Mouse (Mus musculus): ENCODE data around the gene Mx1. TPM values are rescaled to one million over a fixed set of nuclear protein-coding genes. Genes with fewer than 3 reads are reported as not detected.

Mx1 gene
- polyA plus RNA-seq, 1 experiment from 2014 or later: not detected

- WGBS: 94% methylated on average over 3 of the region's 3 CpGs
- DNase-seq (ENCODE audit: low spot score): no peak
- no peak overlapping the region for H3K9ac ChIP-seq (ENCODE audit: low read depth, low read length)
- H3K4me3 ChIP-seq (ENCODE audit: low read depth, low read length): no peak overlapping the region
- no peaks in the 10 kb centered on the region for H3K9me3 ChIP-seq (ENCODE audit: control insufficient read depth, low read length)
- H3K4me1 ChIP-seq (replicated peaks; ENCODE audit: control insufficient read depth, insufficient read depth, low read length): no peaks in the 10 kb centered on the region
- no peak for ATAC-seq (ENCODE audit: low FRiP score)
- no peak overlapping the region for H3K4me2 ChIP-seq (replicated peaks; ENCODE audit: low read depth, low read length)
- H3K27me3 ChIP-seq (ENCODE audit: control insufficient read depth, insufficient read depth, low read length): no peaks in the 10 kb centered on the region
- H3K36me3 ChIP-seq (ENCODE audit: control insufficient read depth, insufficient read depth, low read length): no peaks in the 10 kb centered on the region
- no peak overlapping the region for H3K27ac ChIP-seq (ENCODE audit: low read depth, low read length)
Observed at GRCm38 (mm10) chr16:97498139-97498538, 35.4 kb upstream of the Mx1 start.

DNA sequence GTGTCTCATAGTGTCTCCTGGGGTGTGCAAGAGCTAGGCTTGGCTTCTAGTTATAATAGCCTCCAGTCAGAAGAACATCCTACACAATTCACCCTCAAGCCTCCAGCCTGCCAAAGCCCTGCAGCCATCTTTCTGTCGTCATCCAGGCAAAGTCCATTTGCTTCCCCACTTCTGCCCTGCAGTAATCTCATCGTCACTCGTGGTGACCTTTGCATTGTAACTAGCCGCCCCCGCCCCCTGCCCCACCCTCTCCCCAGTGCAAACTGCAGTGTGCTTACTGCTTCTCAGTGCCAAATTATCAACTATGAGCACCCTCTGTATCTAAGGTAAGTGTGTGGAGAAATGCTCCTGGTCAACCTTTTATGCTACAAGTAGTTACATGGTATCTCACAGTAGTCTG lies 35.0 kb upstream of the Mx1 start:
- WGBS: 55% methylated on average over 5 of the region's 5 CpGs
- no peaks in the 10 kb centered on the region for H3K36me3 ChIP-seq (ENCODE audit: control insufficient read depth, insufficient read depth, low read length)
- no peak overlapping the region for H3K27ac ChIP-seq (ENCODE audit: low read depth, low read length)
- H3K9ac ChIP-seq (ENCODE audit: low read depth, low read length): no peak overlapping the region
- ATAC-seq (ENCODE audit: low FRiP score) (no peak), DNase-seq (ENCODE audit: low spot score) (no peak)
- no peaks in the 10 kb centered on the region for H3K27me3 ChIP-seq (ENCODE audit: control insufficient read depth, insufficient read depth, low read length)
- H3K4me3 ChIP-seq (ENCODE audit: low read depth, low read length): no peak overlapping the region
- H3K4me2 ChIP-seq (replicated peaks; ENCODE audit: low read depth, low read length): no peak overlapping the region
- no peaks in the 10 kb centered on the region for H3K4me1 ChIP-seq (replicated peaks; ENCODE audit: control insufficient read depth, insufficient read depth, low read length)
- H3K9me3 ChIP-seq (ENCODE audit: control insufficient read depth, low read length): no peaks in the 10 kb centered on the region

GRCm38 (mm10) chr16:97496026-97496425 lies 33.3 kb upstream of the Mx1 start:
- Histone ChIP-seq H3K9me3 (ENCODE audit: control insufficient read depth, low read length) (no peaks in the 10 kb centered on the region), H3K4me2 (replicated peaks; ENCODE audit: low read depth, low read length) (no peak overlapping the region), H3K9ac (ENCODE audit: low read depth, low read length) (no peak overlapping the region), H3K36me3 (ENCODE audit: control insufficient read depth, insufficient read depth, low read length) (no peaks in the 10 kb centered on the region), H3K4me1 (replicated peaks; ENCODE audit: control insufficient read depth, insufficient read depth, low read length) (no peaks in the 10 kb centered on the region), H3K27ac (ENCODE audit: low read depth, low read length) (no peak overlapping the region), H3K4me3 (ENCODE audit: low read depth, low read length) (no peak overlapping the region), H3K27me3 (ENCODE audit: control insufficient read depth, insufficient read depth, low read length) (no peaks in the 10 kb centered on the region)
- 47% methylated on average over 3 of the region's 3 CpGs for WGBS
- ATAC-seq (ENCODE audit: low FRiP score) (no peak), DNase-seq (ENCODE audit: low spot score) (no peak)

DNA sequence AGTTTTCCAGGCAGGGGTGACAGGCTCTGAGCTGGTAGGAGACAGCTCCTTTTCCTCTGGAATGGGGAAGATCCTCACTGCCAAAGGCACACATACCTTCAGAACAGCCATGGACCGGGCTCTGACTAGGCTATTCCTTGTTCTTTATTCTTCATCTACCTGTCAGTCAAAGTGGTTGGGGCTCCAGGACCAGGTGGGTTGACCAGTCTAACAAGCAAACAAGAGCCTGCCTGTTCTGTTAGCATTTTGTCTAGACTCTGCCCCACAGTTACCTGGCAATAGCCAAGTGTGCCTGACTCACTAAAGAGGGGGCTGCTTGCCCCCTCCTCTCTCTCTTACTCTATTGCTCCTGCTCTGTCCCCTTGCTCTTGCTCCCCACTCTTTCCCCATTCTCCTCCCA lies 29.7 kb upstream of the Mx1 start:
- H3K27ac ChIP-seq (ENCODE audit: low read depth, low read length): no peak overlapping the region
- H3K4me2 ChIP-seq (replicated peaks; ENCODE audit: low read depth, low read length): no peak overlapping the region
- DNase-seq (ENCODE audit: low spot score) (no peak), ATAC-seq (ENCODE audit: low FRiP score) (no peak)
- no peaks in the 10 kb centered on the region for H3K36me3 ChIP-seq (ENCODE audit: control insufficient read depth, insufficient read depth, low read length)
- H3K4me1 ChIP-seq (replicated peaks; ENCODE audit: control insufficient read depth, insufficient read depth, low read length): no peaks in the 10 kb centered on the region
- no peaks in the 10 kb centered on the region for H3K27me3 ChIP-seq (ENCODE audit: control insufficient read depth, insufficient read depth, low read length)
- no peak overlapping the region for H3K9ac ChIP-seq (ENCODE audit: low read depth, low read length)
- 88% methylated on average over 1 of the region's 1 CpGs for WGBS
- no peaks in the 10 kb centered on the region for H3K9me3 ChIP-seq (ENCODE audit: control insufficient read depth, low read length)
- H3K4me3 ChIP-seq (ENCODE audit: low read depth, low read length): no peak overlapping the region

DNA sequence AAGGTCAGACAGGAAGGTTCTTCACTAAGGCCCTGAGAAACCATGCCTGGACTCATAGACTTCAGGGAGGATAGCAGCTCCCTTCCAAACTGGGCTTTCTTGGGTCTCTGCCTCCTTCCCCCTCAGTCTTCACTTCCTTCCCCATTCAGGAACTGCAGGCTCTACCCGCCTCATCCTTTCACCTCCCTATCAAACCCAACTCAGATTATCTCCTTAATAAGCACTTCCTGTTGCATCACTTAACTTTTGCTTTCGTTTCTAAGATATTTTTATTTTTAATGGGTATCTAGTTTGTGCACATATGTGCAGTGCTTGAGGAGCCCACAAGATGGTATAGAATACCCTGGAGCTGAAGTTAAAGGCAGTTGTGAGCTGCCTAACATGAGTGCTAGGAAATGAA lies 15.9 kb upstream of the Mx1 start:
- ATAC-seq (ENCODE audit: low FRiP score) (no peak), DNase-seq (ENCODE audit: low spot score) (no peak)
- Histone ChIP-seq H3K9ac (ENCODE audit: low read depth, low read length) (no peak overlapping the region), H3K27ac (ENCODE audit: low read depth, low read length) (no peak overlapping the region), H3K4me1 (replicated peaks; ENCODE audit: control insufficient read depth, insufficient read depth, low read length) (no peaks in the 10 kb centered on the region), H3K9me3 (ENCODE audit: control insufficient read depth, low read length) (no peaks in the 10 kb centered on the region), H3K27me3 (ENCODE audit: control insufficient read depth, insufficient read depth, low read length) (no peaks in the 10 kb centered on the region), H3K36me3 (ENCODE audit: control insufficient read depth, insufficient read depth, low read length) (no peaks in the 10 kb centered on the region), H3K4me3 (ENCODE audit: low read depth, low read length) (no peak overlapping the region), H3K4me2 (replicated peaks; ENCODE audit: low read depth, low read length) (no peak overlapping the region)
- WGBS: 80% methylated on average over 2 of the region's 2 CpGs

DNA sequence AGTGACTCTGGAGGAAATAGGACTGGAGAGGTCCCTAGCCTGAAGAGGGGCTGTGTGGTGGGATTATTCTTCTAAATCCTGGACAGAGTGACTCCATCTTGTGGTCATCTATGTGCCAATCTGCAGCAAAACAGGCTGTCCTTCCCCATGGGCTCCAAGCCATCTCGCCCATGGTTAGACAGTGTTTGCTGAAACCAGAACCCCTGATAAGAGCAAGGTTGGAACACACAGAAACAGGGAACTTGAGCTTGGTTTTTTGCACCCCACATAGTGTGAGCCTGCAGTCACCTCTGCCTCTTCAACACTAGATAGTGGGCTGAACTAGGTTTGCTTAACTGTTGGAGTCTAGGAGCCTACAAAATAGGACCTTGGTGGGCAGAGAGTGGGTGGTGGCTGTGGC lies 13.8 kb upstream of the Mx1 start:
- Histone ChIP-seq H3K4me3 (ENCODE audit: low read depth, low read length) (no peak overlapping the region), H3K27ac (ENCODE audit: low read depth, low read length) (no peak overlapping the region), H3K27me3 (ENCODE audit: control insufficient read depth, insufficient read depth, low read length) (no peaks in the 10 kb centered on the region), H3K9me3 (ENCODE audit: control insufficient read depth, low read length) (no peaks in the 10 kb centered on the region), H3K36me3 (ENCODE audit: control insufficient read depth, insufficient read depth, low read length) (no peaks in the 10 kb centered on the region), H3K4me1 (replicated peaks; ENCODE audit: control insufficient read depth, insufficient read depth, low read length) (no peaks in the 10 kb centered on the region), H3K4me2 (replicated peaks; ENCODE audit: low read depth, low read length) (no peak overlapping the region), H3K9ac (ENCODE audit: low read depth, low read length) (no peak overlapping the region)
- no peak for DNase-seq (ENCODE audit: low spot score)
- 90% methylated on average over 1 of the region's 1 CpGs for WGBS
- no peak for ATAC-seq (ENCODE audit: low FRiP score)

DNA sequence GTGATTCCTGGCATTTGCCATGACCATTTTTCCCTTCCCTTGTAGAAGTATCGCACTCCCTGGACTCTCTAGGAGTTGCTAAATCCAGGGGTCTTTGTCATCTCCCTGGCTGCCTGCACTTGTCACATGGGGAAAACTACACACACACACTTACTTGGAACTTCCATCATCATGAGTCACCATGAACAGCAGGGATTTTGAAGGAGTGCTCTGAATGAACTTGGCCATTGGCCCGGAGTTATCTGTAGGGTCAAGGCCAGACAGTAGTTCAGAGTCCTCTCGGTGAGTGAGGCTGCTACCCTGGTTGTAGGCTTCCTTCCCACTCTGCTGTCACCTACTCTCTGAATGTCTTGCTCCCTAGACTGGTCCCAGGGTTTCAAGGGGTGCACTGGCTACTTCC lies 12.9 kb upstream of the Mx1 start:
- ATAC-seq (ENCODE audit: low FRiP score): no peak
- no peaks in the 10 kb centered on the region for H3K4me1 ChIP-seq (replicated peaks; ENCODE audit: control insufficient read depth, insufficient read depth, low read length)
- no peaks in the 10 kb centered on the region for H3K9me3 ChIP-seq (ENCODE audit: control insufficient read depth, low read length)
- H3K9ac ChIP-seq (ENCODE audit: low read depth, low read length): no peak overlapping the region
- H3K27ac ChIP-seq (ENCODE audit: low read depth, low read length): no peak overlapping the region
- no peak for DNase-seq (ENCODE audit: low spot score)
- 88% methylated on average over 3 of the region's 3 CpGs for WGBS
- no peaks in the 10 kb centered on the region for H3K36me3 ChIP-seq (ENCODE audit: control insufficient read depth, insufficient read depth, low read length)
- H3K4me2 ChIP-seq (replicated peaks; ENCODE audit: low read depth, low read length): no peak overlapping the region
- H3K4me3 ChIP-seq (ENCODE audit: low read depth, low read length): no peak overlapping the region
- H3K27me3 ChIP-seq (ENCODE audit: control insufficient read depth, insufficient read depth, low read length): no peaks in the 10 kb centered on the region

DNA sequence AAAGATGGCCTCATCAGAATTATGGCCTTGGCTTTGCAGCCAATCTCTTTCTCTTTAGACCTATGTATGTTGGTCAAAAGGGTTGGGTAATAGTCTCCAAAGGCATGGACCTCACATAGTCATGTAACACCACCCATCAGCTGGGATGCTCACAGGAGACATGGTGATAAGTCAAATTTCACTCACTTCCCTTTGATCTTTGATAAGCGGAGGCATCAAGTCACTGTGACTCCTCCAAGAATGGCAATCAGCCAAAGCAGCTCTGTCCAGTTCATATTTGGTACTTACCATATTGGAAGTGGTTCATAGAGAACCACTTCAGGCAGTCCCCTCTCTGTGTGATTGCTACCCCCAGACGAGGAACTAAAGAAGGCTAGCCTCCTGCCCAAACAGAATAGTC lies 12.0 kb upstream of the Mx1 start:
- 85% methylated on average over 2 of the region's 2 CpGs for WGBS

GRCm38 (mm10) chr16:97467993-97468791 lies 5.5 kb upstream of the Mx1 start:
- Histone ChIP-seq H3K4me1 (replicated peaks; ENCODE audit: control insufficient read depth, insufficient read depth, low read length) (no peaks in the 10 kb centered on the region), H3K36me3 (ENCODE audit: control insufficient read depth, insufficient read depth, low read length) (no peaks in the 10 kb centered on the region), H3K9me3 (ENCODE audit: control insufficient read depth, low read length) (no peaks in the 10 kb centered on the region), H3K9ac (ENCODE audit: low read depth, low read length) (no peak overlapping the region), H3K4me2 (replicated peaks; ENCODE audit: low read depth, low read length) (no peak overlapping the region), H3K27ac (ENCODE audit: low read depth, low read length) (no peak overlapping the region), H3K27me3 (ENCODE audit: control insufficient read depth, insufficient read depth, low read length) (no peaks in the 10 kb centered on the region), H3K4me3 (ENCODE audit: low read depth, low read length) (no peak overlapping the region)
- ATAC-seq (ENCODE audit: low FRiP score) (no peak), DNase-seq (ENCODE audit: low spot score) (no peak)
- 79% methylated on average over 4 of the region's 4 CpGs for WGBS

More for the DNA sequence above, 12.0 kb upstream of the Mx1 start:
- no peak overlapping the region for H3K9ac ChIP-seq (ENCODE audit: low read depth, low read length)
- H3K27me3 ChIP-seq (ENCODE audit: control insufficient read depth, insufficient read depth, low read length): no peaks in the 10 kb centered on the region
- no peak overlapping the region for H3K27ac ChIP-seq (ENCODE audit: low read depth, low read length)
- no peaks in the 10 kb centered on the region for H3K36me3 ChIP-seq (ENCODE audit: control insufficient read depth, insufficient read depth, low read length)
- H3K9me3 ChIP-seq (ENCODE audit: control insufficient read depth, low read length): no peaks in the 10 kb centered on the region
- no peak for DNase-seq (ENCODE audit: low spot score)
- H3K4me2 ChIP-seq (replicated peaks; ENCODE audit: low read depth, low read length): no peak overlapping the region
- no peak overlapping the region for H3K4me3 ChIP-seq (ENCODE audit: low read depth, low read length)
- ATAC-seq (ENCODE audit: low FRiP score): no peak
- no peaks in the 10 kb centered on the region for H3K4me1 ChIP-seq (replicated peaks; ENCODE audit: control insufficient read depth, insufficient read depth, low read length)

Data from hindbrain, embryonic 11.5 days (tissue).